Mouse (Mus musculus) midbrain, embryonic 15.5 days (tissue): ENCODE results near the gene Barhl1. TPM values are rescaled to one million over a fixed set of nuclear protein-coding genes. Genes with fewer than 3 reads are reported as not detected.

ENCODE experiments used
- ATAC-seq: fragments of 200-750 bp; cut with Nextera tagmentation; replicated peaks from 2 replicates; pipeline ENCODE4 v1.8.0; 2017; ENCODE audit warnings: moderate TSS enrichment
- H3K27ac ChIP-seq: fragments of 300-500 bp; sonication (generic); 2 replicates; pipeline ENCODE4 v1.5.1; 2015; ENCODE audit warnings: mild to moderate bottlenecking, inconsistent platforms
- H3K27me3 ChIP-seq: fragments of 300-500 bp; sonication (generic); replicated peaks from 2 replicates; pipeline ENCODE4 v1.6.1; 2015; ENCODE audit warnings: inconsistent platforms
- H3K36me3 ChIP-seq: fragments of 300-500 bp; sonication (generic); replicated peaks from 2 replicates; pipeline ENCODE4 v1.6.1; 2015; ENCODE audit warnings: inconsistent platforms
- H3K4me1 ChIP-seq: fragments of 300-500 bp; sonication (generic); 2 replicates; pipeline ENCODE4 v1.6.1; 2015; ENCODE audit warnings: inconsistent platforms
- H3K4me2 ChIP-seq: fragments of 300-500 bp; sonication (generic); 2 replicates; pipeline ENCODE4 v1.6.1; 2015; ENCODE audit warnings: inconsistent platforms, mild to moderate bottlenecking, moderate library complexity
- H3K4me3 ChIP-seq: fragments of 300-500 bp; sonication (generic); 2 replicates; pipeline ENCODE4 v1.5.1; 2015; ENCODE audit warnings: mild to moderate bottlenecking, inconsistent platforms
- H3K9ac ChIP-seq: fragments of 300-500 bp; sonication (generic); 2 replicates; pipeline ENCODE4 v1.6.1; 2015; ENCODE audit warnings: mild to moderate bottlenecking, inconsistent platforms
- H3K9me3 ChIP-seq: fragments of 300-500 bp; sonication (generic); 2 replicates; pipeline ENCODE4 v1.6.1; 2016; ENCODE audit warnings: inconsistent platforms
- WGBS: fragments of 180-500 bp; shearing (Covaris S2); methylation state at CpG from one replicate; pipeline ENCODE4 v1.1.7; 2015; ENCODE audit warnings: mixed read lengths; 5-methylcytosine and 5-hydroxymethylcytosine counted together
- polyA plus RNA-seq: library from polyadenylated mRNA; unstranded; fragments of >200 nt; fragmentation: Nextera tagmentation; extraction: Ambion mirVana; gene quantifications from 2 replicates; pipeline ENCODE4 v1.2.1, GENCODE M21; 2015

The Barhl1 gene
- polyA plus RNA-seq, 1 experiment from 2014 or later = 53.5 TPM

- Histone ChIP-seq H3K4me1 (peaks cover 40% of the 10 kb centered on the region), H3K27ac (peak overlapping the region; percentile 72), H3K27me3 (peaks cover 71% of the 10 kb centered on the region), H3K4me3 (peak overlapping the region; percentile 23), H3K4me2 (peak overlapping the region; percentile 41), H3K36me3 (no peaks in the 10 kb centered on the region), H3K9me3 (no peaks in the 10 kb centered on the region), H3K9ac (peak overlapping the region; percentile 12; the same call in 1 of the 2 replicates)
- ATAC-seq = no peak
- 6% methylated on average over 25 of the region's 25 CpGs for WGBS
These were observed 6.4 kb downstream of the Barhl1 start for GRCm38 (mm10) chr2:28909818-28910710.

GRCm38 (mm10) chr2:28909186-28909817 lies 7.2 kb downstream of the Barhl1 start:
- Histone ChIP-seq H3K27ac (peak overlapping the region; percentile 72), H3K4me3 (peak overlapping the region; percentile 23), H3K27me3 (peaks cover 70% of the 10 kb centered on the region), H3K4me2 (peak overlapping the region; percentile 41), H3K9me3 (no peaks in the 10 kb centered on the region), H3K4me1 (peaks cover 40% of the 10 kb centered on the region), H3K9ac (peak overlapping the region; percentile 10; the same call in 1 of the 2 replicates), H3K36me3 (no peaks in the 10 kb centered on the region)
- under 1% methylated on average over 40 of the region's 41 CpGs for WGBS
- ATAC-seq = 0 out of 2 replicates have a peak, but pooled peaks have one; percentile 16

GRCm38 (mm10) chr2:28908389-28909153 lies 7.9 kb downstream of the Barhl1 start:
- no peaks in the 10 kb centered on the region for H3K36me3 ChIP-seq
- no peaks in the 10 kb centered on the region for H3K9me3 ChIP-seq
- H3K27me3 ChIP-seq = peaks cover 70% of the 10 kb centered on the region
- peaks cover 43% of the 10 kb centered on the region for H3K4me1 ChIP-seq
- 1% methylated on average over 39 of the region's 39 CpGs for WGBS
- peak; percentile 49 for ATAC-seq
- H3K27ac ChIP-seq = peak overlapping the region; percentile 72
- peak overlapping the region; percentile 41 for H3K4me2 ChIP-seq
- H3K4me3 ChIP-seq = peak overlapping the region; percentile 23
- 0 out of 2 replicates have a peak overlapping the region, but pooled peaks have one; percentile 16 for H3K9ac ChIP-seq

- H3K27me3 ChIP-seq = peaks cover 73% of the 10 kb centered on the region
- peak overlapping the region; percentile 41 for H3K4me2 ChIP-seq
- peaks cover 43% of the 10 kb centered on the region for H3K4me1 ChIP-seq
- peak overlapping the region; percentile 72 for H3K27ac ChIP-seq
- ATAC-seq = peak; percentile 40; the same call in 1 of the 2 replicates
- WGBS = 4% methylated on average over 10 of the region's 10 CpGs
- H3K36me3 ChIP-seq = no peaks in the 10 kb centered on the region
- H3K4me3 ChIP-seq = peak overlapping the region; percentile 23
- no peak overlapping the region for H3K9ac ChIP-seq
- H3K9me3 ChIP-seq = no peaks in the 10 kb centered on the region
These were observed 8.6 kb downstream of the Barhl1 start for GRCm38 (mm10) chr2:28907691-28908388.

- Histone ChIP-seq H3K9ac (no peak overlapping the region), H3K4me3 (no peak overlapping the region), H3K9me3 (no peaks in the 10 kb centered on the region), H3K27me3 (peaks cover 77% of the 10 kb centered on the region), H3K4me1 (peaks cover 33% of the 10 kb centered on the region), H3K4me2 (no peak overlapping the region), H3K27ac (peak overlapping the region; percentile 32; the same call in 1 of the 2 replicates), H3K36me3 (no peaks in the 10 kb centered on the region)
- WGBS = 28% methylated on average over 4 of the region's 4 CpGs
- no peak for ATAC-seq
These were observed 10.9 kb downstream of the Barhl1 start for GRCm38 (mm10) chr2:28905561-28905960.

GRCm38 (mm10) chr2:28904786-28905185 lies 11.7 kb downstream of the Barhl1 start:
- 58% methylated on average over 9 of the region's 9 CpGs for WGBS
- Histone ChIP-seq H3K27me3 (peaks cover 74% of the 10 kb centered on the region), H3K4me3 (no peak overlapping the region), H3K36me3 (no peaks in the 10 kb centered on the region), H3K9me3 (no peaks in the 10 kb centered on the region), H3K27ac (peak overlapping the region; percentile 42; the same call in 1 of the 2 replicates), H3K4me1 (peaks cover 31% of the 10 kb centered on the region), H3K4me2 (no peak overlapping the region), H3K9ac (no peak overlapping the region)
- ATAC-seq = no peak

- no peak overlapping the region for H3K4me3 ChIP-seq
- no peaks in the 10 kb centered on the region for H3K36me3 ChIP-seq
- no peak for ATAC-seq
- 78% methylated on average over 5 of the region's 5 CpGs for WGBS
- H3K9ac ChIP-seq = no peak overlapping the region
- H3K4me1 ChIP-seq = peaks cover 25% of the 10 kb centered on the region
- no peak overlapping the region for H3K4me2 ChIP-seq
- peaks cover 72% of the 10 kb centered on the region for H3K27me3 ChIP-seq
- no peaks in the 10 kb centered on the region for H3K9me3 ChIP-seq
- H3K27ac ChIP-seq = peak overlapping the region; percentile 18
These were observed 12.6 kb downstream of the Barhl1 start for GRCm38 (mm10) chr2:28903871-28904270.

- no peaks in the 10 kb centered on the region for H3K9me3 ChIP-seq
- 76% methylated on average over 8 of the region's 8 CpGs for WGBS
These were observed 14.2 kb downstream of the Barhl1 start for GRCm38 (mm10) chr2:28902291-28902690.

GRCm38 (mm10) chr2:28897340-28897899 lies 19.0 kb downstream of the Barhl1 start:
- no peak overlapping the region for H3K4me3 ChIP-seq
- WGBS = 75% methylated on average over 4 of the region's 4 CpGs
- H3K36me3 ChIP-seq = no peaks in the 10 kb centered on the region
- peaks cover 22% of the 10 kb centered on the region for H3K27me3 ChIP-seq
- H3K9me3 ChIP-seq = no peaks in the 10 kb centered on the region
- H3K9ac ChIP-seq = no peak overlapping the region
- H3K4me1 ChIP-seq = peaks cover 12% of the 10 kb centered on the region
- no peak for ATAC-seq
- no peak overlapping the region for H3K27ac ChIP-seq
- H3K4me2 ChIP-seq = no peak overlapping the region

More at GRCm38 (mm10) chr2:28902291-28902690, 14.2 kb downstream of the Barhl1 start:
- peaks cover 63% of the 10 kb centered on the region for H3K27me3 ChIP-seq
- no peak overlapping the region for H3K4me2 ChIP-seq
- H3K4me3 ChIP-seq = no peak overlapping the region
- peaks cover 11% of the 10 kb centered on the region for H3K4me1 ChIP-seq
- H3K27ac ChIP-seq = no peak overlapping the region
- no peaks in the 10 kb centered on the region for H3K36me3 ChIP-seq
- no peak for ATAC-seq
- no peak overlapping the region for H3K9ac ChIP-seq

GRCm38 (mm10) chr2:28895876-28896275 lies 20.6 kb downstream of the Barhl1 start:
- Histone ChIP-seq H3K27me3 (peaks cover 13% of the 10 kb centered on the region), H3K36me3 (no peaks in the 10 kb centered on the region)
- ATAC-seq = no peak

GRCm38 (mm10) chr2:28893526-28893925 lies 22.9 kb downstream of the Barhl1 start:
- no peaks in the 10 kb centered on the region for H3K9me3 ChIP-seq
- H3K27me3 ChIP-seq = 0 out of 2 replicates have a peak, but pooled peaks cover 5% of the 10 kb centered on the region
- no peak overlapping the region for H3K4me2 ChIP-seq
- peak; percentile 70 for ATAC-seq
- H3K27ac ChIP-seq = no peak overlapping the region
- no peak overlapping the region for H3K9ac ChIP-seq
- no peak overlapping the region for H3K4me3 ChIP-seq
- 25% methylated on average over 6 of the region's 6 CpGs for WGBS
- H3K36me3 ChIP-seq = no peaks in the 10 kb centered on the region
- peaks cover 12% of the 10 kb centered on the region for H3K4me1 ChIP-seq

More at GRCm38 (mm10) chr2:28895876-28896275, 20.6 kb downstream of the Barhl1 start:
- WGBS = 86% methylated on average over 7 of the region's 7 CpGs
- H3K9ac ChIP-seq = no peak overlapping the region
- H3K27ac ChIP-seq = no peak overlapping the region
- no peaks in the 10 kb centered on the region for H3K9me3 ChIP-seq
- peaks cover 12% of the 10 kb centered on the region for H3K4me1 ChIP-seq
- H3K4me2 ChIP-seq = no peak overlapping the region
- H3K4me3 ChIP-seq = no peak overlapping the region
